ENCODE assay signal across 8 mouse cellular contexts in genomic region chr1:44147563-44148381, GRCm38 (mm10). TPM values are rescaled to one million over a fixed set of nuclear protein-coding genes. Genes with fewer than 3 reads are reported as not detected.
DNase-seq lines count a peak whose midpoint lies in the region; ATAC-seq and TF ChIP-seq lines count a peak whose summit lies in the region.

Ercc5 (plus strand) TSS chr1:44147744.

- 0 out of 2 replicates have a peak, but pooled peaks have one; percentile 14 for TF ChIP-seq EP300 in ES-Bruce4 (IDR thresholded peaks at IDR 0.05; ENCODE audit: insufficient read depth, low read depth, low read length)

- H3K4me3 ChIP-seq in ES-Bruce4 (ENCODE audit: low read depth, low read length): peak within 1 kb of the TSS; percentile 74
- H3K4me3 ChIP-seq in forebrain, embryonic 13.5 days: peak within 1 kb of the TSS; percentile 80
- H3K4me3 ChIP-seq in neural tube, embryonic 15.5 days (replicated peaks): peak within 1 kb of the TSS; percentile 78

- no peaks in the 10 kb centered on the region for H3K36me3 ChIP-seq in ES-Bruce4 (ENCODE audit: control insufficient read depth, insufficient read depth, low read length, poor library complexity, severe bottlenecking)
- H3K36me3 ChIP-seq in forebrain, embryonic 13.5 days (ENCODE audit: poor library complexity, severe bottlenecking): peaks cover 13% of the 10 kb centered on the region
- peaks cover 13% of the 10 kb centered on the region for H3K36me3 ChIP-seq in neural tube, embryonic 15.5 days

- no peaks in the 10 kb centered on the region for H3K4me1 ChIP-seq in ES-Bruce4 (ENCODE audit: control insufficient read depth, insufficient read depth, low read length)
- peaks cover 14% of the 10 kb centered on the region for H3K4me1 ChIP-seq in forebrain, embryonic 13.5 days
- peaks cover 14% of the 10 kb centered on the region for H3K4me1 ChIP-seq in neural tube, embryonic 15.5 days

- intact Hi-C loops in heart, postnatal 14 days (cut with DNase I): loop anchor here (2.0 kb wide), 1 partner anchor 29 kb away; the partner anchor contains the start of genes Bivm and Kdelc1

- no peaks in the 10 kb centered on the region; the same call in 1 of the 2 replicates for H3K9me3 ChIP-seq in ES-Bruce4 (replicated peaks; ENCODE audit: control insufficient read depth, insufficient read depth, low read length, poor library complexity, severe bottlenecking)
- H3K9me3 ChIP-seq in forebrain, embryonic 13.5 days (replicated peaks): no peaks in the 10 kb centered on the region
- no peaks in the 10 kb centered on the region for H3K9me3 ChIP-seq in neural tube, embryonic 15.5 days (replicated peaks)

- peak; percentile 79 to 85 for DNase-seq in heart, postnatal 14 days
- peak; percentile 86 for DNase-seq in layer of hippocampus, adult 11-12 months (ENCODE audit: low spot score)
- DNase-seq in lung, adult 18-20 months: peak; percentile 91 to 94
- peak; percentile 85 for DNase-seq in testis, postnatal 14 days (ENCODE audit: low spot score)

- H3K9ac ChIP-seq in ES-Bruce4 (ENCODE audit: low read depth, poor library complexity, severe bottlenecking): peak within 1 kb of the TSS; percentile 71
- H3K9ac ChIP-seq in forebrain, embryonic 13.5 days: peak within 1 kb of the TSS; percentile 92
- H3K9ac ChIP-seq in neural tube, embryonic 15.5 days (replicated peaks): peak within 1 kb of the TSS; percentile 87

- no peak for TF ChIP-seq CTCF in ES-Bruce4 (IDR thresholded peaks at IDR 0.05; ENCODE audit: low read depth, low read length)

- peak within 1 kb of the TSS; percentile 59 for H3K27ac ChIP-seq in ES-Bruce4 (ENCODE audit: insufficient read depth, low read length)
- peak within 1 kb of the TSS; percentile 99 for H3K27ac ChIP-seq in forebrain, embryonic 13.5 days
- H3K27ac ChIP-seq in neural tube, embryonic 15.5 days (replicated peaks): peak within 1 kb of the TSS; percentile 97

- H3K4me2 ChIP-seq in forebrain, embryonic 13.5 days: peak within 1 kb of the TSS; percentile 70
- peak within 1 kb of the TSS; percentile 73 for H3K4me2 ChIP-seq in neural tube, embryonic 15.5 days

- H3K27me3 ChIP-seq in ES-Bruce4 (ENCODE audit: control insufficient read depth, insufficient read depth, low read length, poor library complexity, severe bottlenecking): no peaks in the 10 kb centered on the region
- no peaks in the 10 kb centered on the region for H3K27me3 ChIP-seq in forebrain, embryonic 13.5 days
- H3K27me3 ChIP-seq in neural tube, embryonic 15.5 days (replicated peaks): no peaks in the 10 kb centered on the region

- peak; percentile 97 for ATAC-seq in cerebellum, adult (ENCODE audit: insufficient number of reproducible peaks, low FRiP score, low TSS enrichment)
- ATAC-seq in forebrain, embryonic 13.5 days: peak; percentile 98
- ATAC-seq in neural tube, embryonic 15.5 days (ENCODE audit: low FRiP score): peak; percentile 98

- peak; percentile 63 for TF ChIP-seq POLR2A in ES-Bruce4 (IDR thresholded peaks at IDR 0.05; ENCODE audit: insufficient read depth, low read length)

- under 1% methylated on average over 66 of the region's 66 CpGs for WGBS in forebrain, embryonic 13.5 days
- WGBS in neural tube, embryonic 15.5 days: under 1% methylated on average over 66 of the region's 66 CpGs

RNA-seq across cellular contexts. Expression of gene Ercc5, which starts in this region (rescaled TPM):
- 59.9 and 66.9 TPM in 2 replicates for polyA plus RNA-seq in ES-Bruce4 (2011; ENCODE audit: insufficient read depth, insufficient read length, low read depth, missing spikeins)
- 36.8 and 37.7 TPM in 2 replicates for polyA plus RNA-seq in forebrain, embryonic 13.5 days (2015; fragmentation: Nextera tagmentation; extraction: Ambion mirVana)
- 10 to 100 TPM; 18.8 to 19.4 TPM for total RNA-seq in heart, postnatal 14 days (2021)
- polyA plus RNA-seq in neural tube, embryonic 15.5 days (2015; fragmentation: Nextera tagmentation; extraction: Ambion mirVana): 24.2 and 24.4 TPM in 2 replicates

Comparison
In these comparisons a context has a peak if more than half of its experiments do, and no peak if none do; other contexts are left out.
1. Peak in every context shown above with its lines: DNase-seq, ATAC-seq, H3K4me3 ChIP-seq and H3K27ac ChIP-seq.